Mouse (Mus musculus) liver, adult 2 months (tissue): ENCODE data around the gene Fblim1.

Experiments used
- CTCF ChIP-seq: fragments of 200-500 bp; IDR thresholded peaks from 2 replicates; pipeline ENCODE4 v1.5.1; 2011; ENCODE audit warnings: low read depth, low read length, control low read depth
- POLR2A ChIP-seq: fragments of 200-500 bp; IDR thresholded peaks from 2 replicates; pipeline ENCODE4 v1.6.1; 2011; ENCODE audit warnings: low read length, control low read depth; ENCODE audit not compliant: insufficient read depth; ENCODE audit errors: extremely low read depth

DNA sequence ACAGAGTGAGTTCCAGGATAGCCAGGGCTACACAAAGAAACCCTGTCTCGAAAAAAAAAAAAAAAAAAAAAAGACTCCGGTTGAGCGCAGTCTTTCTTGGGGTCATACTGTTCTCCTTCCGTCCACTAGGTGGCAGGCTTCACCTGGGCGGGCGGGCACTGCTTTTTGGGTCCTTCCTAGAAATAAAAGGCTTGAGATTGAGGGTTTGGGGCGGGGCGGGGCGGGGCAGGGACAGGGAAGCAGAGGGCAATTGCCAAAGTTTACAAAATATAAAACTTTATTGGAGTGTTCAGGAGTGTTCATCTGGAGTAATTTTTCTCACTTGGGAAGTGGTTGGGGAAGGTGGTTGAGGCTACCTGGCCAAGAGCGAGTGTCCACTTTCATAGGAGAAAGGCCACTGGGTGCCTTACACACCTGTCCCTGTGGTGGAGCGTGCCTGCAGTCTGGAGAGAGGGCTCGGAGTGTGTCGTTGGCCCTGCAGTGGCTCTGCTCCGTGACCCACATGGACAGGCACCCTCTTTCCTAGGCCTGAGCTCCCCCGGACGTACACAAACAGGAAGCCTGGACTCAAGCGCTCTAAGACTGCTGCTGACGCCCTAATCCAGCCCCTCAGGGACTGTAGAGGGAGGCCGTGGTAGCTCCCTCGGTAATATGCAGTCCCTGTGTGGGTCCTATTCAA is 12.8 kb upstream of the Fblim1 start, which contains the start of gene Tmem82:
- peak; percentile 83 for TF ChIP-seq CTCF
- no peak for TF ChIP-seq POLR2A
